Mouse (Mus musculus) MEL (cell line): ENCODE measurements at regions not wholly inside any gene's neighbourhood (a gene's known extent, or its start where the extent isn't known, plus 50 kb on each side); places are given as distances from the start of the nearest gene placed in this dataset.

ENCODE experiments used
- CTCF ChIP-seq, 3 experiments: IDR thresholded peaks in 2 of 3; conservative IDR thresholded peaks in 1 of 3; 2 replicates each; pipeline ENCODE4 v1.5.1; 2011 to 2012; ENCODE audit warnings: low read length in 3 of 3, low read depth in 2 of 3, mild to moderate bottlenecking in 2 of 3, improper control_type of control experiment in 1 of 3, inconsistent platforms in 1 of 3, mixed read lengths in 1 of 3, moderate library complexity in 1 of 3; ENCODE audit not compliant: control insufficient read depth in 1 of 3, insufficient read depth in 1 of 3, poor library complexity in 1 of 3, severe bottlenecking in 1 of 3
- MAX ChIP-seq: IDR thresholded peaks from 2 replicates; pipeline ENCODE4 v1.6.1; 2011; ENCODE audit warnings: low read length, improper control_type of control experiment
- MAZ ChIP-seq: IDR thresholded peaks from 2 replicates; pipeline ENCODE4 v1.6.1; 2012; ENCODE audit warnings: low read depth, mild to moderate bottlenecking, inconsistent platforms, low read length, improper control_type of control experiment
- POLR2A ChIP-seq, 2 experiments: IDR thresholded peaks; 2 replicates each; pipeline ENCODE4 v1.6.1; 2011 to 2012; ENCODE audit warnings: low read length in 2 of 2, mild to moderate bottlenecking in 2 of 2, control low read depth in 1 of 2, improper control_type of control experiment in 1 of 2, low read depth in 1 of 2, moderate library complexity in 1 of 2; ENCODE audit not compliant: control insufficient read depth in 1 of 2, insufficient read depth in 1 of 2, poor library complexity in 1 of 2

DNA sequence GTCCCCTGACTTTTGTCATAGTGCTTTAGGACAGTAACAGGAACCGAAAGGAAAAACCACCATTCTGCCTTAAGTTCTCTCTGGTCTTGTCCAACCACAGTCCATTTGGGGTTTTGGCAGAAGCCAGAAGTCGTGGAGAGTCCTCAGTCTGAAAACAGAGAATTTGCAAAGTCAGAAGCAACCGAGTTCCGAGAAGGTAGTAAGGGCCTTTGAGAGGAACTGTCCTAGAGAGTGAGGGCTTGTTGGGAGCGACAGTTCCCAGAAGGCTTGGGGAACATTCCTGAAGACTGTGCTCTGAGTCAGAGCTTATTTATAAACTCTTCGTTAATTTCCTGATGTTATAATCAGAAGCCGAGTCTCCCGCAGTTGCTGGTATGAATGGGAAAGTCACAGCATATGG is 298.3 kb upstream of the Tbc1d5 start:
- TF ChIP-seq MAX (no peak), CTCF (IDR thresholded peaks at IDR 0.05 in 2 of 3, conservative IDR thresholded peaks at IDR 0.05 in 1 of 3; ENCODE audit: control insufficient read depth in 1 of 3, insufficient read depth in 1 of 3, low read depth in 2 of 3, low read length in 3 of 3, poor library complexity in 1 of 3, severe bottlenecking in 1 of 3) (no peak), MAZ (no peak), POLR2A (IDR thresholded peaks at IDR 0.05; ENCODE audit: control insufficient read depth in 1 of 2, insufficient read depth in 1 of 2, low read depth in 1 of 2, low read length in 2 of 2, poor library complexity in 1 of 2) (no peak)
